Mouse (Mus musculus) hindbrain, embryonic 12.5 days (tissue): ENCODE data around the gene Mettl16. TPM values are rescaled to one million over a fixed set of nuclear protein-coding genes. Genes with fewer than 3 reads are reported as not detected.
A peak's percentile ranks its signal among the peaks of the same experiment; 100 is the strongest.

Experiments used
- ATAC-seq: fragments of 200-750 bp; cut with Nextera tagmentation; 2 replicates; pipeline ENCODE4 v1.8.0; 2017; ENCODE audit warnings: moderate TSS enrichment; ENCODE audit not compliant: low FRiP score
- H3K27ac ChIP-seq: fragments of 300-500 bp; sonication (generic); 2 replicates; pipeline ENCODE4 v1.5.1; 2016; ENCODE audit warnings: mild to moderate bottlenecking
- H3K27me3 ChIP-seq: fragments of 300-500 bp; sonication (generic); 2 replicates; pipeline ENCODE4 v1.6.1; 2016; ENCODE audit warnings: mild to moderate bottlenecking
- H3K36me3 ChIP-seq: fragments of 300-500 bp; sonication (generic); 2 replicates; pipeline ENCODE4 v1.6.1; 2016; ENCODE audit warnings: mild to moderate bottlenecking
- H3K4me1 ChIP-seq: fragments of 300-500 bp; sonication (generic); 2 replicates; pipeline ENCODE4 v1.6.1; 2016
- H3K4me2 ChIP-seq: fragments of 300-500 bp; sonication (generic); replicated peaks from 2 replicates; pipeline ENCODE4 v1.6.1; 2016; ENCODE audit warnings: mild to moderate bottlenecking
- H3K4me3 ChIP-seq: fragments of 300-500 bp; sonication (generic); 2 replicates; pipeline ENCODE4 v1.5.1; 2016; ENCODE audit warnings: mild to moderate bottlenecking
- H3K9ac ChIP-seq: fragments of 300-500 bp; sonication (generic); 2 replicates; pipeline ENCODE4 v1.6.1; 2016; ENCODE audit warnings: mild to moderate bottlenecking, moderate library complexity
- H3K9me3 ChIP-seq: fragments of 300-500 bp; sonication (generic); replicated peaks from 2 replicates; pipeline ENCODE4 v1.6.1; 2016; ENCODE audit warnings: mild to moderate bottlenecking
- WGBS: fragments of 180-500 bp; shearing (Covaris S2); methylation state at CpG from one replicate; pipeline ENCODE4 v1.1.7; 2016; 5-methylcytosine and 5-hydroxymethylcytosine counted together
- polyA plus RNA-seq: library from polyadenylated mRNA; unstranded; fragments of >200 nt; fragmentation: Nextera tagmentation; extraction: Ambion mirVana; gene quantifications from 2 replicates; pipeline ENCODE4 v1.2.1, GENCODE M21; 2016

The Mettl16 gene
- polyA plus RNA-seq, 1 experiment from 2014 or later, result 57.5 TPM

DNA sequence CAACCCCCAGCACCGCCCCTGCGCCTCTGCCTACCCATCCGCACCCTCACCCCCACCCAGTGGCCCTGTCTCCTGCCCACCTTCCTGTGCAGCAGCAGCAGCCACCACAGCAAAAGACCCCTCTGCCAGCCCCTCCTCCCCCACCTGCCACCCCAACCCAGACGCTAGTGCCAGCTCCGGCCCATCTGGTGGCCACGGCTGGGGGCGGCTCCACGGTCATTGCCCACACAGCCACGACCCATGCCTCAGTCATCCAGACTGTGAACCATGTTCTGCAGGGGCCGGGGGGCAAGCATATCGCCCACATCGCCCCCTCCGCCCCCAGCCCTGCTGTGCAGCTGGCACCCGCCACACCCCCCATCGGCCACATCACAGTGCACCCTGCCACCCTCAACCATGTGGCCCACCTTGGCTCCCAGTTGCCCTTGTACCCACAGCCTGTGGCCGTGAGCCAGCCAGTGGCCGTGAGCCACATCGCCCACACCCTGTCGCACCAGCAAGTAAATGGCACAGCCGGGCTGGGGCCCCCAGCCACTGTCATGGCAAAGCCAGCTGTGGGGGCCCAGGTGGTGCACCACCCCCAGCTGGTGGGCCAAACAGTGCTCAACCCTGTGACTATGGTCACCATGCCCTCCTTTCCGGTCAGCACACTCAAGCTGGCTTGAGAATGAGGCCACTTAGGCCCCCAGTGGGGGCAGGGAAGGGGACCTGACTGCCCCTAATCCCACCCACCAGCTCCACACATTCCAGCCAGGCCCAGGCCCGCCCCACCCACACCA, 72.2 kb downstream of the Mettl16 start:
- Histone ChIP-seq H3K4me1 (peaks cover 17% of the 10 kb centered on the region), H3K9ac (0 out of 2 replicates have a peak overlapping the region, but pooled peaks have one; percentile 5), H3K4me2 (no peak overlapping the region), H3K27me3 (no peaks in the 10 kb centered on the region), H3K27ac (no peak overlapping the region), H3K4me3 (no peak overlapping the region), H3K36me3 (peaks cover 42% of the 10 kb centered on the region), H3K9me3 (0 out of 2 replicates have a peak, but pooled peaks cover 4% of the 10 kb centered on the region)
- WGBS, result 91% methylated on average over 21 of the region's 22 CpGs
- ATAC-seq, result no peak

DNA sequence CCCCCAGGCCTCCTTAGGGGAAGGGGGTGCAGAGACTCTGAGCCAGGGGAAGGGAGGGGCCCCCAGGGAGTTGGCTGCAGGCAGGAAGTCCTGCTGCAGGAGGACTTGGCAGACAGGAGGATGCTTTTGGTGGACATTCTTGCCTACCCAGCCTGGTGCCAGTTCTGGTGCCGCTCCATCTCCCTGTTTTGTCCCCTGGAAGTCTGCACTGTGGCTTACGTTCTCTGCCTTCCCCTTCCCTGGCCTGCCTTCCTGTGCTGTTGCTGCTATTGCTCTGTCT, 72.7 kb downstream of the Mettl16 start:
- Histone ChIP-seq H3K27ac (no peak overlapping the region), H3K4me3 (no peak overlapping the region), H3K4me2 (no peak overlapping the region), H3K9ac (0 out of 2 replicates have a peak overlapping the region, but pooled peaks have one; percentile 5), H3K4me1 (peaks cover 19% of the 10 kb centered on the region), H3K27me3 (no peaks in the 10 kb centered on the region), H3K36me3 (peaks cover 42% of the 10 kb centered on the region), H3K9me3 (0 out of 2 replicates have a peak, but pooled peaks cover 4% of the 10 kb centered on the region)
- WGBS, result 80% methylated on average over 2 of the region's 2 CpGs
- no peak for ATAC-seq

DNA sequence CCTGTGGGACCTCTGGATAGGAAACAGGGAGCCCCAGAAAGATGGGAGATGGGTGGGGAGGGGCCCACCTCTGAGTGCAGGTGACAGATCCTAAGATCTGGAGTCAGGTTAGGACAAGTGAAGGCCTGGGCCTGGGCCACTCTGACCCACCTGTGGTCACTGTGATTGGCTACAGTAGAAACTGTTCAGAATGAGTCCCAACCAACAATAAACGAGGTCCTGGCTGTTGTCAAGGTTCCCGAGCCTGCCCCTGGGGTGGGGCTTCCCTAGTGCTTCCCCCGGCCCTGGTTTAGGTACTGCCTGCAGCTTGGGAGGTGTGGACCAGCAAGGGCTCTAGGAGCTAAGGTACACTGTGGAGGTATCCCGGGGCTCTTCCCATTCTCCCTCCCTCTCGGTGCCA, 73.1 kb downstream of the Mettl16 start:
- 67% methylated on average over 5 of the region's 5 CpGs for WGBS
- Histone ChIP-seq H3K27ac (no peak overlapping the region), H3K9ac (no peak overlapping the region), H3K4me3 (no peak overlapping the region), H3K4me2 (no peak overlapping the region), H3K9me3 (0 out of 2 replicates have a peak, but pooled peaks cover 4% of the 10 kb centered on the region), H3K36me3 (peaks cover 42% of the 10 kb centered on the region), H3K27me3 (no peaks in the 10 kb centered on the region), H3K4me1 (peaks cover 19% of the 10 kb centered on the region)
- no peak for ATAC-seq

DNA sequence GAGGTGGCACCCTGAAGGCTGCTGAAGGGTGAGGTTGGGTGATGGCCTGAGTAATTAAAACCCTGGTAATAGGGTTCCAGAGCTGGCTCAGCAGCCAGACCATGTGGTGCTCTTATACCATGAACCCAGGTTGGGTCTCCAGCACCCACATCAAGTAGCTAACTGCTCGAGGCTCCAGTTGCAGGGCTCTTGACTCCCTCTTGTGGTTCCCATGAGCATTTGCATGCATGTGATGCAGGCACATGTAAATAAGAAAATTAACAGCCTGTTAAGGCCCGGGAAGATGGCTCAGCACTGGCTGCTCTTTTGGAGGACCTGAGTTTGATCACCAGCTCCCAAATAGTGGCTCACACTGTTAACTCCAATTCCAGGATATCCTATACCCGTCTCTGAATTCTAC, 75.2 kb downstream of the Mettl16 start:
- Histone ChIP-seq H3K9me3 (0 out of 2 replicates have a peak, but pooled peaks cover 4% of the 10 kb centered on the region), H3K4me2 (no peak overlapping the region), H3K36me3 (peaks cover 55% of the 10 kb centered on the region), H3K27ac (no peak overlapping the region), H3K27me3 (no peaks in the 10 kb centered on the region), H3K4me1 (peaks cover 14% of the 10 kb centered on the region), H3K9ac (no peak overlapping the region), H3K4me3 (no peak overlapping the region)
- 68% methylated on average over 3 of the region's 3 CpGs for WGBS
- ATAC-seq, result no peak

DNA sequence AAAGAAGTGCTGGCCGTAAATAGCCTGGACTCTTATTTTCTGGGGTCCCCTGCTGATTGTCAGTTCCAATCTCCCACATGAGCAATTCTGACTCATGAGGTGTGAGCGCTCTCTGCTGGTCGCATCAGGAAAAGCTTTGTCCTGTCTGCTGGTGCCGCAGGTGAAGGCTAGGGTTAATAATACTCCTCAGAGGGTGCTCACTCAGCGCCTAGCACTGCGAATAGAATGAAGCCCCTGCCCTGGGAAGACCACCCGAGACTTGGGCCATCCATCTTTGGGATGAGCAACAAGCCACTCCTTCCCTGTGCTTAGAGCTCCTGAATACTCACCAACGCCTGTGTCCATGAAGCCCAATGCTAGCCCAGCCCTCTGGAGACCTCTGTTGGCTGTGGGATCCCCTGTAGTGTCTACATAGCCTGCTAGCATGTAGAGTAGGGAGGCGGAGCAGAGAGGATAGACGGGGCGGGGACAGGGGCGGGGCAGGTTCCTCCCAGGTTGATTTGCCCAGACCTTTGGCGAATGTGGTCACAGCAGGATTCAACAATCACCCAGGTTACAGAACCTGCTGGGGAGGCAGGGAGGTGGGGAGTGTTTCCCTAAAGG, 77.4 kb downstream of the Mettl16 start:
- Histone ChIP-seq H3K36me3 (peaks cover 45% of the 10 kb centered on the region), H3K9ac (no peak overlapping the region)
- peak; percentile 66 for ATAC-seq

DNA sequence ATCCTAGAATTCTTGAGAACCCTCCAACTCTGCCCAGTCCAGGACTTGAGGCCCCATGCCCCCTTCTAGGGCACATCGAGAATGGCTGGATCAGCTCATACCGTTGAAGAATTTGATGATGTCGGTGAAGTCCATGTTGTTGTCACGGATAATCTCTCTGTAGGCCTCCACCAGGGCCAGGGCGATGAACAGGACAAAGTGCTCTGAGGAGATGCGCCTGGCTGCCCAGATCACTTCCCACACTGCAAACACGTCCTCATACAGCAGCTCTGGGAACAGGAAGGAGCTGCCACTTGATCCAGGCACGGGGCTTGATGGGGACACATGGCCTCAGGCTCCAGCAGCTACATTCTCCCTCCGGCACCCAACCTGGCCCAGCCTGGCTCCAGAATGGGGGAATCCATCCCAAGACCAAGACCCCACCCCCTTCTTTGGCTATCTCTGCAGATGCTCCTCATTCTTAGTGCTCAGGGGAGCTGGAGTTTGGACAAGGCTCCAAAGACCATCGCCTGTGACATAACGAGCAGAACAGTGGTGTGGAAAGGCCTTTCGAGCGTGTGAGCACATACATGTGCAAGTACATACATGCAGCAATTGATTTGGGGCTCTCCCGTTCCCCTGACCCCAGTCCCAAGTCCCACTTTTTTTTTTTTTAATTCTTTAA, 80.5 kb downstream of the Mettl16 start:
- no peak overlapping the region for H3K27ac ChIP-seq
- H3K4me1 ChIP-seq, result peaks cover 10% of the 10 kb centered on the region
- no peaks in the 10 kb centered on the region for H3K9me3 ChIP-seq
- WGBS, result 85% methylated on average over 14 of the region's 14 CpGs
- H3K36me3 ChIP-seq, result peaks cover 32% of the 10 kb centered on the region
- no peak for ATAC-seq
- no peaks in the 10 kb centered on the region for H3K27me3 ChIP-seq
- H3K4me2 ChIP-seq, result no peak overlapping the region
- H3K9ac ChIP-seq, result no peak overlapping the region
- no peak overlapping the region for H3K4me3 ChIP-seq

More for the DNA sequence above, 77.4 kb downstream of the Mettl16 start:
- peak overlapping the region; percentile 40; the same call in 1 of the 2 replicates for H3K27ac ChIP-seq
- H3K9me3 ChIP-seq, result 0 out of 2 replicates have a peak, but pooled peaks cover 4% of the 10 kb centered on the region
- 0 out of 2 replicates have a peak overlapping the region, but pooled peaks have one; percentile 6 for H3K4me2 ChIP-seq
- H3K27me3 ChIP-seq, result no peaks in the 10 kb centered on the region
- H3K4me3 ChIP-seq, result no peak overlapping the region
- peaks cover 13% of the 10 kb centered on the region for H3K4me1 ChIP-seq
- 2% methylated on average over 13 of the region's 13 CpGs for whole genome bisulfite sequencing

DNA sequence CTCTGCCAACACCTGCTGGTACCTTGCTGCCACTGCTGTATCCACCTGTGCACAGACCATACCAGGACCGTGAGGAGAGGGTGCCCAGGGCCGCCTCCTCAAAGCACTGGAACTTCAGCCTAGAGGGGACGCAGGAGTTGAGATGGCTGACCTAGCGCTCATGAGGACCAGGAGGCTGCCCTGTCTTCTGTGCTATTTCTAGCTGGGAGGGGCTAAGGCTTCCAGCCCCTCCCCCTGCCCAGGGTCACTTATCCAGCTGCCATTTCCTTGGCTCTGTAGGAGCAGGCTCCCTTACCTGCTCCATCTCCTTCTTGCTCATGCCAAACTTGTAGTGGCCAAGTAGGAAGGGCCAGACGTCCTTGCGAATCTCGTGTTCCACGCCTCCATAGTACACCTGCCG, 87.1 kb downstream of the Mettl16 start:
- H3K9ac ChIP-seq, result no peak overlapping the region
- H3K36me3 ChIP-seq, result peaks cover 34% of the 10 kb centered on the region
- WGBS, result 90% methylated on average over 9 of the region's 9 CpGs
- no peak overlapping the region for H3K27ac ChIP-seq
- no peaks in the 10 kb centered on the region for H3K9me3 ChIP-seq
- no peaks in the 10 kb centered on the region for H3K27me3 ChIP-seq
- no peak overlapping the region for H3K4me3 ChIP-seq
- ATAC-seq, result no peak
- no peak overlapping the region for H3K4me2 ChIP-seq
- no peaks in the 10 kb centered on the region for H3K4me1 ChIP-seq

DNA sequence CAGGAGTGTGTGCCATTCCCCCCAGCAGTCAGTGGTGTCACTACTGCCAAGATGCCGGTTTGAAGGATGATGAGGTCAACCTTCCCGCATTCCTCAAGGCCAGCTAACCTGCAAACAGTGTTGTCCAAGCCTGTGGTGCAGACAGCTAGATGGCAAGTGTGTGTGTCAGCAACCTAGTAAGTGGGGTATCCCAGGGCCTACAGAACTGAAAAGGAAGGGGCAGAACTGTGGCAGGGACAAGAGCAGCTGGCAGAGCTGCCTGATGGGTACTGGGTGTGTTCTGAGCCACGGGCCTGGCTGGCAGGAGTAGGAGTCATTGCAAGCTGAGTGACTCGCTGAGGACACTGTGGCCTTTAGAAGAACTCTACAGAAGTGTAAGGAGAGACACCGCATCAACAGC, 91.5 kb downstream of the Mettl16 start:
- peaks cover 37% of the 10 kb centered on the region for H3K36me3 ChIP-seq

DNA sequence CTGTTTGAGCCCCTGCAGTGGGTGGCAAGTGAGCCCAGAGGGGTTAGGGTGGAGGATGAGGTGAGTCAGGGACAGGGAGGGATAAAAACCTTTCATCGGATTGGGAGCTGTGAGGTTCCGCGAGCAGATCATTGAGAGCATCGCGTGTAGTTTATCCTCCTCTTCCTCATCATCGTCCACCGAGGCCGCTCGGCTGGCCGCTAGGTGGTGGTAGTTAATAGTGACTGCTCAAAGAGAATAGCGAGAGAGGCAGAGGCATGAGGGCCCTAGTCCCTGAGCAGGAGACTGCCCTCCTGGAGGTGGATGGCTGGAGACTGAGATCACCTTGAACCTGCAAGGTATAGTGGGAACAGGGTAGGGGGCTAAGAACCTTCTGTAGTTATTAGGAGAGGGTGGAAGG, 92.8 kb downstream of the Mettl16 start:
- Histone ChIP-seq H3K36me3 (peaks cover 40% of the 10 kb centered on the region), H3K27me3 (no peaks in the 10 kb centered on the region), H3K4me1 (no peaks in the 10 kb centered on the region), H3K4me3 (no peak overlapping the region), H3K27ac (no peak overlapping the region), H3K4me2 (no peak overlapping the region), H3K9me3 (no peaks in the 10 kb centered on the region), H3K9ac (no peak overlapping the region)
- ATAC-seq, result no peak
- 30% methylated on average over 11 of the region's 11 CpGs for WGBS

More for the DNA sequence above, 91.5 kb downstream of the Mettl16 start:
- Histone ChIP-seq H3K4me1 (no peaks in the 10 kb centered on the region), H3K27ac (no peak overlapping the region), H3K27me3 (no peaks in the 10 kb centered on the region), H3K9me3 (no peaks in the 10 kb centered on the region), H3K9ac (no peak overlapping the region), H3K4me3 (no peak overlapping the region), H3K4me2 (no peak overlapping the region)
- WGBS, result 86% methylated on average over 5 of the region's 5 CpGs
- ATAC-seq, result no peak

DNA sequence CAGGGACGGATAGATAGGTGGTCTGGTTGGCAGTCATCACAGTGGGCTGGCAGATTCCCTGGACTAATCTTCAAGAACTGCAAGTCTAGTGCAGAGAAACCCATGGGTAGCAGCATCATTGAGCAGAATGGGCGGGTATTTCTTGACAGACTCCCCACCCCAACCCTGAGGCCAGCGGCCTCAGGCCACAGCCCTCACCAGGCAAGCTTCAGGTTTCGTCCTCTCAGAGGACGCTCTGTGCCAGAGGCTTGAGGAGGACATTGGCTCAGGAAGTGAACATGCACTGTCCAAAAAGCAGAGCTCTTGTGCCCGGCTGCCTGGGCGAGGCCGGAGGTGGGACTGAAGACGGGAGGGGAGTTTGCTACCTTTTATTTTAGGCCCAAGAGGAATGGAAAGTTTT, 93.8 kb downstream of the Mettl16 start:
- peaks cover 5% of the 10 kb centered on the region for H3K4me1 ChIP-seq
- H3K27me3 ChIP-seq, result no peaks in the 10 kb centered on the region
- H3K9me3 ChIP-seq, result no peaks in the 10 kb centered on the region
- H3K4me3 ChIP-seq, result no peak overlapping the region
- H3K27ac ChIP-seq, result no peak overlapping the region
- peaks cover 35% of the 10 kb centered on the region for H3K36me3 ChIP-seq
- no peak overlapping the region for H3K9ac ChIP-seq
- no peak overlapping the region for H3K4me2 ChIP-seq
- ATAC-seq, result no peak
- WGBS, result 86% methylated on average over 9 of the region's 9 CpGs

DNA sequence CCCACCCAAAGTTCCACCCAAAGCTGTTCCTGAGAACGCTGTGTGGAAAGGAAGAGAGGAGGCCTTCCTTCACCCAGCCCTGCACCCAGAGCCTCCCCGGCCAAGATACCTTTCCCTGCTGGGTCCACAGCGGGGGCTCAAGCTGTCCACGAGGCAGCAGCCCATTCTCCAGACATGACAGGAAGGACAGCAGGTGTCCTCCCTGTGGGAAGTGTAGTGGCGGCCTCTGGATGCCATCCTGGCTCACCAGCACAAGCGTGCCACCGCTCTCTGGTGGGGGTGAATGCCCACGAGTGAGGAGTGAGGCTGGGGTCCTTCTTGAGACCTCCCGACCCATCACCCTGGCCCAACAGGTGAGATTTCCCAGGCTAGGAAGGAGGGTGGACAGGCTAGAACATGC, 94.6 kb downstream of the Mettl16 start:
- H3K36me3 ChIP-seq, result peaks cover 31% of the 10 kb centered on the region
- WGBS, result 81% methylated on average over 9 of the region's 9 CpGs
- no peaks in the 10 kb centered on the region for H3K27me3 ChIP-seq
- H3K9me3 ChIP-seq, result no peaks in the 10 kb centered on the region
- peaks cover 14% of the 10 kb centered on the region for H3K4me1 ChIP-seq
- no peak overlapping the region for H3K4me3 ChIP-seq
- H3K9ac ChIP-seq, result no peak overlapping the region
- H3K4me2 ChIP-seq, result no peak overlapping the region
- no peak overlapping the region for H3K27ac ChIP-seq
- no peak for ATAC-seq

DNA sequence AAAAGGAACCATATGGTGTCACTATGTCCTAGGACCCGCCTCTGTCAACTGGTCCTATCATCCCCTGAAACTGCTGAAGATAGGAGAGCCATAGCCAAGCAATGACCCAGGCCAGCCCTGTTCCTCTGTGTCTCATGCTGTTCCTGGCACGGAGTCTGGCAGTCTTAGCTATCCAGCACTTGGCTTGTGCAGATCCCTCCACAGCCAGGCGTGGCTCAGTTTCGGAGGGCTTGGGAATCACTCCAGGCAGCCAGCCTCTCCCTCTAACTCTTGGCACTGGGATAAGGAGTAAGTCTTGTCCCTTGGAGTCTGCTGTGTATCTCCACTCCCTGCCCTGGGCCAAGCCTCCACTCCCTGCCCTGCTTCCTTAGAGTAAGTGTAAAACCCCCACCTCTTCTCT, 96.0 kb downstream of the Mettl16 start:
- 84% methylated on average over 4 of the region's 4 CpGs for WGBS
- Histone ChIP-seq H3K9ac (no peak overlapping the region), H3K27ac (no peak overlapping the region), H3K9me3 (no peaks in the 10 kb centered on the region), H3K36me3 (peaks cover 26% of the 10 kb centered on the region), H3K4me2 (no peak overlapping the region), H3K4me1 (peaks cover 24% of the 10 kb centered on the region), H3K27me3 (no peaks in the 10 kb centered on the region), H3K4me3 (no peak overlapping the region)
- no peak for ATAC-seq
